Comparison of ENCODE assay signal across 9 mouse cellular contexts in the genomic region with DNA sequence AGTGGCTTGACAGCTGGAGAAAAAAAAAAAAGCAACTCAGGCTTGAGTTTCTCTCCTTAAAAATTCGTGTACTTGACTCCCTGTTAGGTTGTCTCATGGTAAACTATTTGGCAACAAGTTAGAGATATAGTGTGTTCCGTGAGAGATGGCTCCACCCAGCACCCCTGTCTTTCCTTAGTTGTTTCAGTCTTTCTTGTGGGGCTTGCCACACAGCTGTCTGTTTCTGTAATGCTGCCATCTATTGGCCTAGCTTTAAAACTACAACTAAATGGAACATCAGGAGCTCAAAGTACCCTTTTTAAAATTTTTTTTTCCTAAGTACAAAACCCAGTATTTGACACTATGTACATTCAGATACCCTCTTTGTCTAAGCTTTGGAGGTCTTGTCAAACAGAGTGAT.
DNase-seq lines count a peak whose midpoint lies in the region; ATAC-seq lines count a peak whose summit lies in the region.
"Had no signal": no experiment of that assay in that cellular context is flagged by ENCODE, and none has a peak within 500 bp of the region (broad histone marks: within the 10 kb centered on the region; RNA-seq: fewer than 3 reads in every experiment).

No protein-coding gene starts in this region.

- DNase-seq in heart, adult 18-20 months, result peak; percentile 6 to 28
- DNase-seq in heart, postnatal 25 days (ENCODE audit: low spot score), result no peak
- peak; percentile 14 for DNase-seq in lung, postnatal 25 days (ENCODE audit: low spot score)
- no peak for DNase-seq in lung, postnatal 14 days
- peak; percentile 12 for DNase-seq in c-Kit-positive CD71-positive TER-119-positive erythroid progenitor cells, embryonic 14.5 days (ENCODE audit: low spot score)
- DNase-seq in retina, postnatal 1 day, result peak; percentile 28
- no peak for DNase-seq in testis, postnatal 10 days (ENCODE audit: low spot score)
- DNase-seq: heart, postnatal 36 days had no signal

- intact Hi-C loops in heart, postnatal 25 days (cut with DNase I), result no loop called here

- ATAC-seq in cerebellum, adult (ENCODE audit: insufficient number of reproducible peaks, low FRiP score, low TSS enrichment), result no peak; the same call in 1 of the 2 replicates

Comparison
In these comparisons a context has a peak if more than half of its experiments do, and no peak if none do; other contexts are left out.
1. DNase-seq: peak in heart, adult 18-20 months (2 of 2), lung, postnatal 25 days (single experiment), c-Kit-positive CD71-positive TER-119-positive erythroid progenitor cells, embryonic 14.5 days (single experiment) and retina, postnatal 1 day (single experiment); none in heart, postnatal 25 days (single experiment), lung, postnatal 14 days (single experiment) and testis, postnatal 10 days (single experiment).